Mouse (Mus musculus) midbrain, embryonic 14.5 days (tissue): ENCODE measurements around the gene Dpp7. TPM values are rescaled to one million over a fixed set of nuclear protein-coding genes. Genes with fewer than 3 reads are reported as not detected.

Source experiments
- ATAC-seq: fragments of 200-750 bp; cut with Nextera tagmentation; 2 replicates; pipeline ENCODE4 v1.8.0; 2017; ENCODE audit warnings: moderate number of reproducible peaks, moderate library complexity; ENCODE audit not compliant: low FRiP score, low TSS enrichment
- DNase-seq: peaks from one replicate; pipeline ENCODE4 v3.0.0-alpha.2; 2015
- H3K27ac ChIP-seq: fragments of 300-500 bp; sonication (generic); replicated peaks from 2 replicates; pipeline ENCODE4 v1.5.1; 2014; ENCODE audit warnings: mild to moderate bottlenecking, low read depth, low read length, moderate library complexity
- H3K27me3 ChIP-seq: fragments of 300-500 bp; sonication (generic); 2 replicates; pipeline ENCODE4 v1.6.1; 2014; ENCODE audit warnings: low read length, control low read depth, mixed read lengths; ENCODE audit not compliant: control insufficient read depth, insufficient read depth
- H3K36me3 ChIP-seq: fragments of 300-500 bp; sonication (generic); 2 replicates; pipeline ENCODE4 v1.6.1; 2014; ENCODE audit warnings: low read length, control low read depth; ENCODE audit not compliant: control insufficient read depth, insufficient read depth
- H3K4me1 ChIP-seq: fragments of 300-500 bp; sonication (generic); 2 replicates; pipeline ENCODE4 v1.6.1; 2014; ENCODE audit warnings: mild to moderate bottlenecking, antibody characterized with exemption, low read length, control low read depth; ENCODE audit not compliant: control insufficient read depth, insufficient read depth
- H3K4me2 ChIP-seq: fragments of 300-500 bp; sonication (generic); 2 replicates; pipeline ENCODE4 v1.6.1; 2014; ENCODE audit warnings: mild to moderate bottlenecking, low read length, moderate library complexity
- H3K4me3 ChIP-seq: fragments of 300-500 bp; sonication (generic); replicated peaks from 2 replicates; pipeline ENCODE4 v1.5.1; 2014; ENCODE audit warnings: low read depth, low read length
- H3K9ac ChIP-seq: fragments of 300-500 bp; sonication (generic); replicated peaks from 2 replicates; pipeline ENCODE4 v1.6.1; 2014; ENCODE audit warnings: mild to moderate bottlenecking, low read length, moderate library complexity
- H3K9me3 ChIP-seq: fragments of 300-500 bp; sonication (generic); 2 replicates; pipeline ENCODE4 v1.6.1; 2016; ENCODE audit warnings: low read length, control low read depth, mixed read lengths; ENCODE audit not compliant: control insufficient read depth
- WGBS: fragments of 180-500 bp; shearing (Covaris S2); extraction: QIAGEN DNeasy Blood & Tissue Kit; methylation state at CpG from one replicate; pipeline ENCODE4 v1.1.7; 2014; 5-methylcytosine and 5-hydroxymethylcytosine counted together
- polyA plus RNA-seq: library from polyadenylated mRNA; unstranded; fragments of >200 nt; fragmentation: Nextera tagmentation; extraction: Ambion mirVana; gene quantifications from 2 replicates; pipeline ENCODE4 v1.2.1, GENCODE M21; 2014

Dpp7 gene
- polyA plus RNA-seq, 1 experiment from 2014 or later: 19.8 TPM

- no peak overlapping the region for H3K4me3 ChIP-seq
- H3K27me3 ChIP-seq: peaks cover 61% of the 10 kb centered on the region
- H3K9ac ChIP-seq: no peak overlapping the region
- no peak overlapping the region for H3K27ac ChIP-seq
- no peak overlapping the region for H3K4me2 ChIP-seq
- H3K36me3 ChIP-seq: no peaks in the 10 kb centered on the region
- ATAC-seq (no peak), DNase-seq (no peak)
- H3K9me3 ChIP-seq: no peaks in the 10 kb centered on the region
- 68% methylated on average over 1 of the region's 1 CpGs for WGBS
- H3K4me1 ChIP-seq: peaks cover 5% of the 10 kb centered on the region; the same call in 1 of the 2 replicates
Measured at GRCm38 (mm10) chr2:25397010-25397409, 40.9 kb upstream of the Dpp7 start.

GRCm38 (mm10) chr2:25396597-25396983 is 40.4 kb upstream of the Dpp7 start:
- ATAC-seq (no peak), DNase-seq (no peak)
- peaks cover 5% of the 10 kb centered on the region; the same call in 1 of the 2 replicates for H3K4me1 ChIP-seq
- no peaks in the 10 kb centered on the region for H3K36me3 ChIP-seq
- no peak overlapping the region; the same call in 1 of the 2 replicates for H3K9ac ChIP-seq
- H3K27ac ChIP-seq: no peak overlapping the region
- no peak overlapping the region for H3K4me3 ChIP-seq
- 18% methylated on average over 3 of the region's 3 CpGs for WGBS
- H3K4me2 ChIP-seq: no peak overlapping the region; the same call in 1 of the 2 replicates
- H3K27me3 ChIP-seq: peaks cover 61% of the 10 kb centered on the region
- H3K9me3 ChIP-seq: no peaks in the 10 kb centered on the region

DNA sequence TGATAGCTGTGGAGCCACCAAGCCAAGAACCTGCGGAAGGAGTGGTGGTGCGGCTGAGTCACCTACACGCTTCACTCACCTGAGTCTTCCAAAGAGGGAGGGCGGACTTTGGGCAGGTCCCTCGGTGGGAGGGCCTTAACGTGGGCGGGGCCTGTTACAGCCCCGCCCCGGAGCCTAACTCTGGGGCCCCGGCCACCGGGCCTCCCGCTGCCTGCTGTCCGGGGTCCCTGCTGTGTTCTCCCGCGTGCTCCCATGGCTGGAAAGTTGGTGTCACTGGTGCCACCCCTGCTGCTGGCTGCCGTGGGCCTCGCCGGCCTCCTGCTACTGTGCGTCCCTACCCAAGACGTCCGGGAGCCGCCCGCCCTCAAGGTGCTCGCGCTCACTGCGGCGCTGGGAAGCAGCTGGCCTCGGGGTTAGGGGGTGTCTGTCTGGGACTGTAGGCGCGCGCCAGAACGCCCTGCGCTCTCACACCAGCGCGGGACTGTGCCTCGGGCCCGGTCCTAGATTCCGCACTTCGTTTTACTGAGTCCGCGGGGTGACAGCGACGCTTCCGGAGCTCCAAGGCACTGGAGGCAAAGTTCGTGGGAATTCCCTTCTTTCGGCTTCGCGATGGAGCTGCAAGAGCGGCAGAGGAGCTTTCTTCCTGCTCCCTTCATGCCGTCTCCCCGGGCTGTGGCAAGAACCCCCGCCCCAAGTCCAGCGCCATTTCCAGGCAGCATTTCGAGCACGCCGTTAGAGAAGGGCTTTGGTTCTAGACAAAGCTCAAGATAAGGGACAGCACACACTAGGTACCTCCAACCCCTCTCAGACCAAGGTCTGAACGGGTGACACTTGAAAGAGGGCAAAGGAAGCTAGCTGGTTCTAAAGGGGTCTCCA is 39.8 kb upstream of the Dpp7 start, which contains the start of gene Entpd2:
Gene Entpd2, plus strand, starts transcription at position 154 of the 876 bp plus-strand sequence.
- ATAC-seq: no peak
- H3K36me3 ChIP-seq: no peaks in the 10 kb centered on the region
- peak within 1 kb of the TSS; percentile 23 for H3K4me3 ChIP-seq
- peaks cover 5% of the 10 kb centered on the region; the same call in 1 of the 2 replicates for H3K4me1 ChIP-seq
- DNase-seq: peak; percentile 58
- H3K27me3 ChIP-seq: peaks cover 58% of the 10 kb centered on the region
- H3K9ac ChIP-seq: no peak within 1 kb of the TSS; the same call in 1 of the 2 replicates
- peak within 1 kb of the TSS; percentile 53 for H3K4me2 ChIP-seq
- 2% methylated on average over 57 of the region's 57 CpGs for WGBS
- H3K27ac ChIP-seq: no peak within 1 kb of the TSS
- no peaks in the 10 kb centered on the region for H3K9me3 ChIP-seq

DNA sequence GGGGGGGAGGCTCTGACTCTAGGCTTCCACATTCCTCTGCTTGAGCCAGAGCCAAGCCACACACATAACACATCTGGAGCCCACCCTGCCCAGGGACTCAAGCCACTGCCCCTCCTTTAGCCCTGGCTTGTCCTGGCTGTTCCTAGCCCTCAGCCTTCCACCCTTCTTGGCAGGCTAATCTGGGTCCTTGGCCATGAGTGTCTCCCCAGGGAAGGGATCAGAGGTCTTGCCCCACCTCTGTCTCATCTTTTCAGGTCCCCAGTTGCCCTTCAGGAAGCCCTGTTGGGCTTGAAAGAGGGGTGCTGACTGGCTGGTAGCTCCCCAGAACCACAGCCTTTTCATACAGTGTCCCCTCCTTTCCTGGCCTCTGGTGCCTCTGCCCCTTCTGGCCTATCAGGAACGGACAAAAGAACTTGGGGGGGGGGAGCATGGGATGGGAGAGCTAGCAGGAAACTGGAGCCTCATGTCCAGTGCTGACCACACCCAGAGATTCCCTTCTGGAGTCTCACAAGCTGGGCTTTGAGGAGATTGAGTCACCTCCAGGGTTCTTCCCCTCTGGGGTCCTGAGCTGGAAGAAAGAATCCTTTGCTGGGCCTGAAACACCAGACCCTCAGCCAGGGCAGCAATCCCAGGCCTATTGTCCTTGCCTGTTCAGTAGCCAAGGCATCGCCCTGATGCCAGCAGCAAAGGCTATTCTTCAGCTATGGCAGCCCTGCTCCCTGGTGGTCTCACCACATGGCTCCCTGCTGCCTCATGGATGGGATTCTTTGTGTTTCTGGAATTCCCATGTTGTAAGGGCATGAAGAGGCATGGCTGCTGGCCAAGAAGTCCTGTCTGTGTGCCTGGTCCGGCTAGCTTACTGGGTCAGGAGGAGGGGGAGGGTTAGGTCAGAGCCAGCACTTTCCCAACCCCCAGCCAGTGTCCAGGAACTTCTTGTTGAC is 38.4 kb upstream of the Dpp7 start:
- no peak overlapping the region for H3K9ac ChIP-seq
- peak; percentile 37 for DNase-seq

DNA sequence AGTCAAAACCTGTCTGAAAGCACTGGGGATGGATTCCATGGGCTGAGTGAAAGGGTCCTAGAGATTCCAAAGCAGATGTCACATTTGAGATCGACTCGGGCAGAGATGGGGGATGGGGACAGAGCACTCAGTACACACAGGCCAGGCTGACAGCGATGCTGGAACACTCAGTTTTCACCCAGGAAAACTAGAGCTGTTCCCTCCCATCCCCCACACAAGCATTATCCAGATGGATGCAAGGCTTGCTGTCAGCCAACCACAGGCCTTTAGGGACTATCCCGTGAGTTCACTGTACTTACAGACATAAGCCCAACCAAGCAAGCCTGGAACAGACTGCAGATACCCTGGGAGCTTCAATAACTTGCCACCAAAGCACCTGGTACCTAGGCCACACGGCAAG is 35.1 kb upstream of the Dpp7 start:
- no peak for ATAC-seq
- Histone ChIP-seq H3K9ac (no peak overlapping the region), H3K4me1 (no peaks in the 10 kb centered on the region), H3K4me2 (no peak overlapping the region), H3K4me3 (no peak overlapping the region), H3K9me3 (no peaks in the 10 kb centered on the region), H3K27ac (no peak overlapping the region), H3K36me3 (no peaks in the 10 kb centered on the region), H3K27me3 (peaks cover 21% of the 10 kb centered on the region)
- no peak for DNase-seq
- 67% methylated on average over 5 of the region's 5 CpGs for WGBS

More for the DNA sequence above, 38.4 kb upstream of the Dpp7 start:
- Histone ChIP-seq H3K27ac (no peak overlapping the region), H3K36me3 (no peaks in the 10 kb centered on the region), H3K4me1 (no peaks in the 10 kb centered on the region), H3K4me2 (no peak overlapping the region), H3K9me3 (no peaks in the 10 kb centered on the region), H3K27me3 (peaks cover 48% of the 10 kb centered on the region), H3K4me3 (no peak overlapping the region)
- WGBS: 17% methylated on average over 3 of the region's 3 CpGs
- peak; percentile 8; the same call in 1 of the 2 replicates for ATAC-seq

DNA sequence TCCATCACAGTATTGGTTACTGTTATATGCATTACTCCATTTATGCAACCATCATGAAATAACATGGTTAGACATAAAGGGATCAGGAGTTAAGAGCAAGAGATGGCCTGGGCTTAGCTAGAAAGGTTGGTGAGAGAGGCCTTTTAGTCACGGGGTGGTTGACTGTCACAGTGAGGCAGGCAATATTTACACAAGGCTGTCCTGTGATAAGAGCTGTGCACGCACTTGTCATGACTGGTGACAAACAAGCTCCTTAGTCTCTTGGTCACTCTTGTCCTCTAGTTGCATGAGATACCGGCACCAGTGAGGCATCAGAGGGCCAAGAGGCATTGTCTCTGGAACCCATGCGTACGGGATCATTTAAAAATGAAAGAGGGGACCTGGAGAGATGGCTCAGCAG is 28.3 kb upstream of the Dpp7 start:
- WGBS: 82% methylated on average over 5 of the region's 5 CpGs

GRCm38 (mm10) chr2:25376589-25376988 is 20.4 kb upstream of the Dpp7 start:
- no peak overlapping the region for H3K4me2 ChIP-seq
- H3K9me3 ChIP-seq: no peaks in the 10 kb centered on the region
- 70% methylated on average over 4 of the region's 4 CpGs for WGBS

More for the DNA sequence above, 28.3 kb upstream of the Dpp7 start:
- H3K27ac ChIP-seq: no peak overlapping the region
- H3K4me1 ChIP-seq: no peaks in the 10 kb centered on the region
- no peaks in the 10 kb centered on the region for H3K9me3 ChIP-seq
- H3K36me3 ChIP-seq: no peaks in the 10 kb centered on the region
- H3K4me3 ChIP-seq: no peak overlapping the region
- H3K9ac ChIP-seq: no peak overlapping the region
- ATAC-seq (no peak), DNase-seq (no peak)
- H3K27me3 ChIP-seq: no peaks in the 10 kb centered on the region
- no peak overlapping the region for H3K4me2 ChIP-seq

GRCm38 (mm10) chr2:25373431-25373830 is 17.3 kb upstream of the Dpp7 start:
- H3K4me1 ChIP-seq: peaks cover 16% of the 10 kb centered on the region; the same call in 1 of the 2 replicates
- H3K4me3 ChIP-seq: peak overlapping the region; percentile 67
- 22% methylated on average over 2 of the region's 2 CpGs for WGBS
- ATAC-seq (no peak), DNase-seq (no peak)
- H3K9ac ChIP-seq: peak overlapping the region; percentile 55; the same call in 1 of the 2 replicates
- no peaks in the 10 kb centered on the region for H3K36me3 ChIP-seq
- H3K9me3 ChIP-seq: no peaks in the 10 kb centered on the region
- H3K27me3 ChIP-seq: no peaks in the 10 kb centered on the region
- H3K4me2 ChIP-seq: peak overlapping the region; percentile 97
- H3K27ac ChIP-seq: no peak overlapping the region

More at GRCm38 (mm10) chr2:25376589-25376988, 20.4 kb upstream of the Dpp7 start:
- Histone ChIP-seq H3K36me3 (no peaks in the 10 kb centered on the region), H3K9ac (0 out of 2 replicates have a peak overlapping the region, but pooled peaks have one; percentile 10), H3K27me3 (no peaks in the 10 kb centered on the region), H3K4me1 (peaks cover 16% of the 10 kb centered on the region; the same call in 1 of the 2 replicates), H3K27ac (no peak overlapping the region), H3K4me3 (no peak overlapping the region)
- peak; percentile 81 for DNase-seq
- no peak for ATAC-seq
